Mouse (Mus musculus): ENCODE measurements at regions not wholly inside any gene's neighbourhood (a gene's known extent, or its start where the extent isn't known, plus 50 kb on each side); places are given as distances from the start of the nearest gene placed in this dataset.

GRCm38 (mm10) chr16:75663871-75664270 lies 71.2 kb downstream of the Rbm11 start:
- no peak for ATAC-seq (replicated peaks; ENCODE audit: insufficient number of reproducible peaks, low FRiP score, low TSS enrichment, poor library complexity, severe bottlenecking)

GRCm38 (mm10) chr16:75667589-75667988 lies 74.9 kb downstream of the Rbm11 start:
- no peak for ATAC-seq (replicated peaks; ENCODE audit: insufficient number of reproducible peaks, low FRiP score, low TSS enrichment, poor library complexity, severe bottlenecking)

- no peak for ATAC-seq (replicated peaks; ENCODE audit: insufficient number of reproducible peaks, low FRiP score, low TSS enrichment, poor library complexity, severe bottlenecking)
Measured at GRCm38 (mm10) chr16:75672112-75672511, 79.5 kb downstream of the Rbm11 start.

GRCm38 (mm10) chr16:75675871-75676270 lies 83.2 kb downstream of the Rbm11 start:
- 0 out of 2 replicates have a peak, but pooled peaks have one; percentile 43 for ATAC-seq (replicated peaks; ENCODE audit: insufficient number of reproducible peaks, low FRiP score, low TSS enrichment, poor library complexity, severe bottlenecking)

DNA sequence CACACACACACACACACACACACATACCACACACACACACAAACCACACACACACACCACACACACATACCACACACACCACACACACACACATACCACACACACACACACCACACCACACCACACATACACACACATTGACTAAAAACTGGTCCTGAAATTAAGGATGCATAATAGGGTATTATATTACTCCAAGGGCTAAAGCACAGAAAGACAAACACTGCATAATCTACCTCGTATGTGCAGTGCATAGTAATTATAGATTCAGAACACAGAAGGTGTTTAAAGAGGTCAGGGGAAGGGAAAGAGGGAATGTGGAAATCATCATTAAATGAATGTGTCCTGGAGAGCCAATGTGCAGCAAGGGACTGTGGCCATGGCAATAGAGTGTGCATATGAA lies 84.5 kb downstream of the Rbm11 start:
- no peak for ATAC-seq (replicated peaks; ENCODE audit: insufficient number of reproducible peaks, low FRiP score, low TSS enrichment, poor library complexity, severe bottlenecking)

Measured in monocyte, adult 5-6 weeks (primary cell).